Mouse (Mus musculus): ENCODE measurements around the gene Lrp5.

DNA sequence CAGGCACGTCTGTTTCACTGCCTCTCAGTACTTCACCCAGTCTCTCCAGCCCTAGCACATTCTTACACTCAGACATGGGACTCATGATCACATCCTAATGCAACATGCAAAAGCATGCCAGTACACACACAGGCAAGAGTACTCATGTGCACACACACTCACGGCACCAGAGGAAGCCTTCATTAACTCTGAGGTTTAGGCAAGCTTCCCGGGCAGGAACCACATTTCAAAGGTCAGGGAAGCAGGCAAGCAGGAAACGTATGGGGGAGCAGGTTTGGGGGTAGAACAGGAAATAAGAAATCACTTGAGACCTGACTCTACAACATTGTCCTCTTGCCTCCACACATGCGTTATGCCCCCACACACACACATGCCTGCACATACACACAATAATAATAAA lies 20.9 kb downstream of the Lrp5 start:
- TF ChIP-seq CEBPB (IDR thresholded peaks at IDR 0.05; ENCODE audit: low read depth) (no peak), CTCF (IDR thresholded peaks at IDR 0.05; ENCODE audit: control insufficient read depth, insufficient read depth, insufficient read length) (no peak), USF1 (IDR thresholded peaks at IDR 0.05; ENCODE audit: low read depth) (no peak), MYOG (IDR thresholded peaks at IDR 0.05; ENCODE audit: control insufficient read depth, extremely low read depth, insufficient read length) (no peak), MAX (IDR thresholded peaks at IDR 0.05) (no peak), MYOD1 (IDR thresholded peaks at IDR 0.05; ENCODE audit: control insufficient read depth, insufficient read length, low read depth) (no peak)
